Mouse (Mus musculus) lung, postnatal 10 days (tissue): ENCODE data around the gene Vgll4.
"Not testable (repeated sequence)": the region's sequence is repeated elsewhere in the genome, so short reads cannot be mapped to it uniquely, and the experiment has no call there.

Experiments used
- DNase-seq: peaks from one replicate; pipeline ENCODE4 v3.0.0; 2021

Vgll4 gene

DNA sequence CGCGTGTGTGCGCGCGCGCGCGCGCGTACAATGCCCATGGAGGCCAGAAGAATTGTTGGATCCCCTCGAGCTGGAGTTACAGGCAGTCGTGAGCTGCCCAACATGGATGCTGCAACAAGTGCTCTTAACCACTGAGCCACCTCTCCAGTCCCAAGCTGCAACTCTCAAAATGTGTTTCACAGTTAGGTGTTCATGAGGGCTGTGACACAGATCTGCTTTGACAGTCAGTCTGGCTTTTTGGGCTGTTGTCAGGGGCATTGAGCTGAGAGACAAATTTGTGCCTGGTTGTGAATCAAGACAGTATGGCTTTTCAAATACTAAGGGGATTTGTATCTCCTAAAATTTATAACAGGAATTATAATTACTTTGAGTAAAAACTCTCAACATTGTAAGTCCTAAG lies 78.5 kb downstream of the Vgll4 start:
- DNase-seq, result no peak

- DNase-seq, result peak; percentile 93
These were observed 79.2 kb downstream of the Vgll4 start for GRCm38 (mm10) chr6:114890411-114891115.

- DNase-seq, result not testable (repeated sequence)
These were observed 79.8 kb downstream of the Vgll4 start for GRCm38 (mm10) chr6:114889971-114890370.

GRCm38 (mm10) chr6:114888922-114889321 lies 80.9 kb downstream of the Vgll4 start:
- peak; percentile 88 for DNase-seq

DNA sequence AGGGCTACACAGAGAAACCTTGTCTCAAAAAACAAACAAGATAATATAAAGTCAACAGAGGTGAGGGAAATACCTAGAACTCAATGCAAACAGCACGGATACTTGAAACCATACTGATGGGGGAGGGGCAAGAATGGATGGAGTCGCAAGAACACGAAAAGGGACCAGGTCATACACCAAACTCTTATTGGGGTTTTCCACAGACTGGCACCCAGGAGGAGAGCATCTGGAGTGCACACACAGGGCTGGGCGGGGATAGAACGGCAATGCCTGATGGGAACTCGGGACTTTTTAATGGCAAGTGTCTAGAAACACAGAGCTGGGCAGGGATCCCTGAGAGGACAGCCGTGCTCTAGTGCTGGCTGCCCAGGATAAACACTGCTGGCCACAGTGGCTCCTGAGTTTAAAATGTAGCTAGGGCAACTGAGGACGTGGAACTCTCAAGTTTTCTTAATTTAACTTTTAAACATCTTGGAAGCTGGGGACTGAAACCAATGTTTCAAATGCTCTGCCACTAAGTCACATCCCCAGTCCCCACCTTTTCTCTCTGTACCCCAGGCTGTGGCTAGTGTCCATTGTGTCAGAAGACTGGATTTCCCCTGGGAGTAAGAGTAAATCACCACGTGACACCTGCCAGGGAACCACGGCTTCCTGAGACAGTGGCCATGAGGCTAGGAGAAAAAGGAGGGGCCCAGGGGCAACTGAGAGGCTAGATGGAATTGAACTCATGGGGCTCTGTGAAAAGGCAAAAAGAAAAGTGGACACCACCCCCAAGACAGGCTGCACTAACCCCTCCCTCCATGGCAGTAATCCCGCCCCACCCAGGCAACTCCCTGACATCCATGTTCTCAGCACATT lies 83.1 kb downstream of the Vgll4 start:
- no peak for DNase-seq

DNA sequence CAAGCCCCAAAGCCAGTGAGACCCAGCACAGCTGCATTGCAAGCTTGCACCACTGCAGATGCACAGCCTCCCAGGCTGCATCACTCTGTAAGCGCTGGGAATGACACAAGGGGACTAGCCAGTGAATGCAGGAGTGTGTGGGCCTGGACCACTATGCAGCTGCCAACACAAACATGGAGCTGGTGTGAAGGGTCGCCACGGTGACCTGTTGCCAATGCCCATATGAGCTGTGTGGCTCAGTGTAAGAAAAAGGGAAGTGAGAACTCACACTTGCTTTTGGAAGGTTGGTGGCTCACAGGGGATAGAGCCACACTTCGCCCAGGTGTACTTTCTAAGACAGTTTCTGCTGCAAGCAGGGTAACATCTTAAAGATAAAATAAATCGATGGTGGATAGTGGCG lies 83.8 kb downstream of the Vgll4 start:
- no peak for DNase-seq

DNA sequence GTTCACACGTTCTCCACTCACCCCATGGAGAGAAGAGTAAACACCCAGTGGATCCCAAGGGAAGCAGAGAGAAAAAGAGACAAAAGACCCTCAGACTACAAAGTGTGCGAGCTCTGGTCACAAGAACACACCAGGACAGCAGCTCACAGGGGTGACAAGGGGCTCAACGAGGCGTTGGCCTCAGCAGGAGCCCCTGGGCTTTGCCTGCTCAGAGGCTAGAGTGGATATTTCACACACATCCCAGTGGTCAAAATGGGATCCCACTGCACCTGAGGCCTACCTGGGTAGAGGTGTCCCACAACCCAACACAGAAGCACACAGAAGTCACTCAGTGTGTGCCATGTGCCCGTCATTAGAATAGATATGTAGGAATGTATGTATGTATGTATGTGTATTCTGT lies 84.7 kb downstream of the Vgll4 start:
- no peak for DNase-seq

- peak; percentile 83 for DNase-seq
These were observed 86.5 kb downstream of the Vgll4 start for GRCm38 (mm10) chr6:114883261-114883740.

DNA sequence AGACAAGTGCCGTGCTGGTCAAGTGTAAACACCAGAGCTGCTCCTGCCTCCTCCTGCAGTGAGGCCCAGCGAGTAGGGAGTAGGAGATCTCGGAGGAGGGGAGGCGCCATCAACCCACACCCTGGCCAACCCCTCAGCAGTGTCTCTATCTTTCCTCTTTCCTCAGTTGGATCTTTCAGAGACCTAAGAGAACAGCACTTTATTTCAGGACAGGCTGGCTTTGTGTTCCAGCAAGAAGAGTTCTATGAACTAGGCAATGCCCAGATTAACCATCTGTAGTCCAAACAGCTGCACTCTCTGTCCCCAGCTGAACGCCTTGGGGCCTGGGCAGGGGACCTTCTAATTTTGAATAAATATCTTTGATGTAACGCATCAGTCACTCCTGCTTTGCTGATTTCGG lies 87.1 kb downstream of the Vgll4 start:
- DNase-seq, result no peak

DNA sequence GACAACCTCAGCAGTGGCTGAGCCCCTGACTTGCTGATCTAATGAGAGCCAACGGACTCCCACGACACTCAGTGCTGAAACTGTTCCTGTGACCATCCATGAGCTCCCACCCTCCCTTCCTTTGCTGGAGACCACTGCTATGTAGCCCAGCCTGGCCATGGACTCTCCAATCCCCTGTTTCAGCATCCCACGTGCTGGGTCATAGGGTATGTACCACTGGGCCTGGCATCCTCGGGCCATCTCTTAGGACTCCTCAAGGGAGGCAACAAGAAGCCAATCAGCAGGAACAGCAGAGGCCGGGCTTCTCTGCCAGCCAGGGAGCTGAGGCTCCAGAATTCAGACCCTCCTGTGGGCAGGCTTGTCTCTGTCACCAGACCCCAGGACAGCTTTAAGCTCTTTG lies 87.6 kb downstream of the Vgll4 start:
- DNase-seq, result no peak

GRCm38 (mm10) chr6:114880798-114881197 lies 89.0 kb downstream of the Vgll4 start:
- no peak for DNase-seq

DNA sequence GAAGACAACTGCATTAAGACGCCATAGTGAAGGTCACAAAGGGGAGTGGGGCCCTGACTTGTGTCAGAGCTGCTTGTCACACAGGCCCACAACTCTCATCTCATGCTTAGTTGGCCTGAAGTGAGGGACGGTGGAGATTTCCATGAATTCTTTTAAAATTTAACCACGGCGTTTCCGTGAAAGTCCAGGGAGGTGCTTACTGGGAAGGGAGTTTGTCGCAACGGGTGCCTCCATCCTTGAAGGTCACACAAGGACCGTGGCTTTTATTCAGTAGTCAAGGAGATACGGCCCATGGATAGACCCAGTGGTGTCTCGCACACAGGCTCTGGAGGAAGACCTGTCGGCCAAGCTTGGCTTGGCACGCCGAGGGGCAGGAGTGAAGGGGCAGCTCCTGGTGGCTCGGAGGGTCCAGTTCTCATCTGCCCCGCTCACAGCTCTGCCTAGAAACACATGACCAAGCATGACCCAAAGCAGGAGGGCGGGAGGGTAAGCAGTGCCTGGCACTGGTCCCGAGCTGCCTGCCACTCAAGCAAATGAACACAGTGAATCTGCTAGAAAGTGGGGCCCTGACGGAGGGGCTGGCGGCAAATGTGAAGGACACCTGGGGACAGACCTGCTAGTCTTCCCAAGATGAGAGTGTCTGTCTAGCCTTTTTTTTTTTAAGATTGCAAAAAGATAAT lies 90.8 kb downstream of the Vgll4 start:
- no peak for DNase-seq

DNA sequence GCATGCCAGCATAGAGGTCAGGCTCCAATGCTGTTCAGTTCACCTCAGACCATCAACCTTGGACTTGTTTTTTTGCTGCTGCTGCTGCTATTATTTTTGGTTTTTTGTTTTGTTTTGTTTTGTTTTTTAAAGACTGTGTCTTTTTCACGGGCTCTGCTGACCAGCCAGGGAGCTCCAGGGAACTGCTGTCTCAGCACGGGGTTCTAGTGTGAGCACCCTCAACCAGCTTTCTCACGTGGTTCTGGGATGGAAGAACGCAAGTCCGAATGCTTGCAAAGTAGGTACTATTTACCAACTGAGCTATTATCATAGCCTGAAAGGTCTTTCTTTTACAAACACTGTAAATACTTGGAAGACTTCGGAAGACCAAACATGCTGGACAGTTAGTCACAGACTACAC lies 93.2 kb downstream of the Vgll4 start:
- DNase-seq, result no peak

GRCm38 (mm10) chr6:114876033-114876432 lies 93.8 kb downstream of the Vgll4 start:
- no peak for DNase-seq

GRCm38 (mm10) chr6:114875018-114875558 lies 94.7 kb downstream of the Vgll4 start:
- peak; percentile 98 for DNase-seq

DNA sequence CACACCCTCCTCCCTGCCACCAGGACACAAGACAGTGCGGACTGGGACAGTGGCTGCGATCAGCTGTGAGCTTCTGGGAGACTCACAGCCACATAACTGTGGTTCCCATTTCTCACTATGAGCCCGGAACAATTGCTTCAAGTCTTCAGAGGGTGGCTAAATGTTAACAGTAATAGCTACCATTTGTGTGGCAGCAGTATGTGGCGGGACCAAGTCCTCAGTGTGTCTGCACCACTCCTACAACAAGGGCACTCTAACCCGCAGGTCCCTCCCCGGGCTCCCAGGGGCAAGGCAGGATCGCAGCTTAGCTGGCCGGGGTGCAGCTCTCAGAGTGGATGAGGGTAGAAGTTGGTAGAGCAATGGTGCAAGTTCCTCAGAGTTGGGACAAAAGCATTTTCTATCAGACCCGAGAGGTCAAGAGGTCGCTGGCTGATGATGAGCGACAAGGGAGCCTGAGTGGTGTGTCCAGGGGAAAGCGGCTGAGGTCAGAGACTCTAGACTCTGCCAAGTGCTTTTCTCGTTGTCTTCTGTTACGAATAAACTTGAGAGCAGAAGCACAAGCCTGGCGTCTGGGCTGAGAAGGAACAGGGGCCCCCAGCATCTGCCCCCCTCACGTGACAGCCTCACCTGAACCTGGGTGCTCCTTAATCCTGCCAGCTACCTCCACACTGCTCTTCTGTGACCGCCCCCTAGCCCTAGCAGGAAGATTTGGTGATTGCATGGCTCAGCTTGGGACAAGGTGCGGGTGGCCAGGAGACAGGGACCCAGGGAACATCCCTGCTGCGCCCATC lies 95.5 kb downstream of the Vgll4 start:
- DNase-seq, result peak; percentile 50

GRCm38 (mm10) chr6:114873808-114874137 lies 96.0 kb downstream of the Vgll4 start:
- no peak for DNase-seq

DNA sequence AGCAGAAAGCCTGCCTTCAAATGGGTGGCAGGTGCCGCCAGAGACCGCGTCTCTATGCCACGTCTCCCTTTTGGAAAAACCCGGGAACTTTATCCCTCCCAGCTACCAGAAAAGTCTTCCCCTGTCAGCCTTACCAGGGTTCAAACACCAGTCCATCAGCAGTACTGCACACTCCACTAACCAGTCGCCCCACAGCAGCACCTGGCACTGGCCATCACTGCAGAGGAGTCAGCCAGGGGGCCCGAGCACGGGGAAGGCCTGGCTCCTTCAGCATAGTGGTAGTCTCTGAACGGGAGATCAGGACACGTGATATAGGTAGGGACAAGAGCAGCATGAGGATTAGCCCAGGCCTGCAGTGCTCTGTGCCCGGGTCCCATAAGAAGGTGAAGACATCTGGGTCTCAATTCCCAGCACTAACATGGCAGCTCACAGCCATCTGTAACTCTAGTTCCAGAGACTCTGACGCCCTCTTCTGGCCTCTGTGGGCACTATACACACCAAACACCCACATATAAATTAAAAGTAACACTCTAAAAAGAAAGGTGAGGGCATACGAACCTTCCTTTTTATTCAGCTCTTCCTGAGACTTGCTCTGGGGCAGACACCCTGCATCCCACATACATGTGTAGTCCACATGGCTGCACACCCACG lies 98.7 kb downstream of the Vgll4 start:
- no peak for DNase-seq

GRCm38 (mm10) chr6:114869501-114870076 lies 100.2 kb downstream of the Vgll4 start:
- DNase-seq, result no peak

- DNase-seq, result no peak
These were observed 101.1 kb downstream of the Vgll4 start for GRCm38 (mm10) chr6:114868656-114869055.

DNA sequence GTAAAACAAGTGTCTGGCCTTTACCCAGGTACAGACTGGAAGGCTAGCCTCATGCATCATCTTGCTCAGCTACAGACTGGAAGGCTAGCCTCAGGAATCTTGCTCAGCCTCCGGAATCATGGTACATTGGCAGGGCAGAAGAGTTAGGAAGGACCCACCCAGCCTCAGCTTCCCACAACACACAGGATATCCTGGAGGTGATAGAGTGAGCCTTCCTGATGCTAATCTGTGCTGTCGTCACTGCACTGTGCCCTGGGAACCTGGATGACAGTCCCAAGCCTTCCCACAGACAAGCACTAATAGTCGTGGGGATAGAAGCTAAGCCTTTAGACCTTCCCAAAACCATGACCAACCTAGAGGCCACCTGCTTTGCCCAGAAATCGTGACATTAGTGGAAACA lies 103.2 kb downstream of the Vgll4 start:
- peak; percentile 47 for DNase-seq

- DNase-seq, result no peak
These were observed 103.7 kb downstream of the Vgll4 start for GRCm38 (mm10) chr6:114866078-114866477.
